Mouse (Mus musculus) lung, postnatal 4 days (tissue): ENCODE data around the gene Krt80.
A peak's percentile ranks its signal among the peaks of the same experiment; 100 is the strongest.
"Not testable (repeated sequence)": the region's sequence is repeated elsewhere in the genome, so short reads cannot be mapped to it uniquely, and the experiment has no call there.

Experiments
- DNase-seq, 2 experiments: peaks; one replicate each; pipeline ENCODE4 v3.0.0; 2021

The Krt80 gene

DNA sequence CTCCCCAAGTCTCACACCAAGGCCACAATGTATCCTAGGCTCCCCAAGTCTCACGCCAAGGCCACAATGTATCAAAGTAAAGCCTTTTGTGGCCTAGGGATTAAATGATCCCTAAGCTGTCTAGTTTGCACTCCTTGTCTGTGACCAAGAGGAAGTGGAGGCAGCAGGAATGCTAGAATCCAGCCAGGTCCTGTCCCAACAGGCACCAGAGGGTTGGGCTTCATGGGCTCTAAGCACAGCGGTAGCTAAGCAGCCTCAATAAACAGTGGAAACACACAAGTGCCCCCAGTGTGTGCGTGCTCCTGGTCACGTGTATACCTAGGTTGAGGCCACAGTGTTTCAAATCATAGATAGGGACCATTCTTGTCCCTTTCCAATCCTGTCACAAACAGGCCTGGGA is 31.6 kb downstream of the Krt80 start:
- peak in 1 of 2 experiments; percentile 60 for DNase-seq

DNA sequence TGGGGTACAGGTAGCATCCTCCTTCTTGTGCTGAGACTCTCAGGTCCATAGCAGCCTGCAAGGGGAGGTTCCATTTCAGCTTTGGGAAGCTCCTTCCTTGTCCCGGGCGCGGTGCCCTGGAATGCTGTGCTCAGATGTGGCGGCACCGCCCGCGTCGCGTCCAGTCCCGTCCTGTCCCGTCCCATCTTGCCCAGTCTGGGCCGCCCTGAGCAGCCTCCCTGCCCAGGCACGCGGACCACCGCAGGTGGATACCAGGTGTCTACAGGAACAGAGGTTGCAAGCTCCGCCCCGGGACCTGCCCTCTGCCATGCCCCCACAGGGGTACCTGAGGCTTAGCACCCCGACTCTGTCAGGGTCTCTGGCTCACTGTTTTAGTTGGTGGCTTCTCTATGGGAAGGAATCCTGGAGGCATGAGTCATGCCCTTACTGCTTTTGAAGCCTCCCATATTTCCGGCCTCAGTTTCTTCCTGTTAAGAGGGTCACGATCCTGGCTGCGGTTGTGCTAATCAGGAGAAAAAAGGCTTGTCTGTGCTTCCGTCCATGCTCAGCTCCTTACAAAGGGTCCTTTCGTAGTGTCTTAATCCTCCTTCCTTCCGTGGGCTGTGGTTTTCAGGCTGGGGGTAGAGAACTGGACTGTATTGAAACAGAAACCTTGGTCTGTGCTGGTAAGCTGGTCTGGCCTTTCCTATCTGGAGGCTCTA is 33.3 kb downstream of the Krt80 start:
- peak in 1 of 2 experiments; percentile 57 for DNase-seq

DNA sequence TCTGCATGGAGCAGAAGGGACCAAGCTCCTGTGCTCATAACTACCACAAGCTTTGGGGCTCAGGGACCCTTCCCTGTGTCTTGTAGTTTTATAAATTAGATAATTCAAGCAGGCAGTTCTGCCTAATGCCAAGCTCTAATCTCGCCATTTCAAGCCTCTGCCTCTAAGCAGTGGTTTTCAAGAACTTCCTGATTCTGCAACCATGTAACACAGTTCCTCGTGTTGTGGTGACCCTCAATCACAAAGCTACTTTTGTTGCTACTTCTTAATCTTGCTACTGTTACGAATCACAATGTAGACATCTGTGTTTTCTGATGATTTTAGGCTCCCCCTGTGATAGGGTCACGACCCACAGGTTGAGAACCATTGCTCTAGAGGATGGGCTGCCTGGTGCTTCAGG is 36.3 kb downstream of the Krt80 start:
- DNase-seq, result no peak

DNA sequence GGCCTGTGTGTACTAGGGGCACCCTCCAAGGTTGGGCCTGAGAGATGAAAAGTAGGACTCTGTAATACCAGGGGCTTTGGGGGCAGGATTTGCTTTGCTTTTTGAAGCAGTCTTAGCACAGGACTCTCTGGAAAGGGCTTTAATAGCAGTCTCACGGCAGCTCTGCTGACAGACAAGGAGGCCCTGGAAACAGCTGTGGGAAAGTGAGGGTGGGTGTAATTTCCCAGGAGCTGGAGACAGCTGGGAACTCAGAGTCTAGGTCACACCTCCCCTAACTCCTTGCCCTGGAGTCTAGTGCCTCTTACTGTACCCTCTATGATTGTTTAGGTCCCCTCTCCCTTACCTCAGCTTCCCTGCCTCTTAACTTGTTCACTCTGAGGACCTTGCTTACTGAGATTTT is 36.8 kb downstream of the Krt80 start:
- DNase-seq, result no peak

DNA sequence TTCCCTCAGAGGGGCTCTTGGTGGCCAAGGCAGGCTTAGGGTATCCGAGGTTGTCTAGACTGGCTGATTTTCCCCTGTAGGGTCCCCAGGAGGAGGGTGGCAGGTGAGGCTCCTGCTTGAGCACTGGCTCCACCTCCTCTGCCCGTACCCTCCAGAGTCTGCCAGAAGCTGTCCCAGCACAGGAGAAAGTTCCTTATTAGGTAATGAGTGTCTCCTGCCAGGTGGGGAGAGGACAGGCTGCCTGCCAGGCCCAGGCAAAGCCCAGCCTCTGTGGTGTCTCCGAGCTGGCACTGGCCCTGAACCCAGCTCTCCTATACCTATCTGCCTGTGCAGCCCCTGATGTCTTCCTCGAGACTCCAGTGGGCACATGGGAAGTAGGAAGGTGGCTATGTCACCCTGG is 37.6 kb downstream of the Krt80 start:
- DNase-seq, result peak in 1 of 2 experiments; percentile 55

DNA sequence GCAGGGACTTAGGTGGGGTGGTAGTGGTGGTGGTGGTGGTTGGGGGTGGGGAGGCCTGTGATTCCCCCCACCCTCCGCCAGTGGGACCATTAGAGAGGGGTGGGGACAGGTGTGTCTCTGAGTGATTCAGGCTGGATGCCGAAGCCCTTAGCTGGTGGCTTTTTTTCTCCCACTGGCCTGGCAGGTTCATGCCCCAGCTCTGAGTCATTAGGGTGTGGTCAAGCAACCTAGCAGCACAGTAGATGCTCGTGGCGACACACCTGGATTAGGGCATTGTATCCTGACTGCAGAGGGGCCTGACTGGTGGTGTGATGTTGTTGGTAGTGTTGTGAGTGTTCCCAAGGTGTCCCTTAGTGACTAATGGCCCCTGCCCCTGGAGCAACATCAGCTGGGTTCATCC is 38.9 kb downstream of the Krt80 start:
- peak; percentile 51 to 71 for DNase-seq

DNA sequence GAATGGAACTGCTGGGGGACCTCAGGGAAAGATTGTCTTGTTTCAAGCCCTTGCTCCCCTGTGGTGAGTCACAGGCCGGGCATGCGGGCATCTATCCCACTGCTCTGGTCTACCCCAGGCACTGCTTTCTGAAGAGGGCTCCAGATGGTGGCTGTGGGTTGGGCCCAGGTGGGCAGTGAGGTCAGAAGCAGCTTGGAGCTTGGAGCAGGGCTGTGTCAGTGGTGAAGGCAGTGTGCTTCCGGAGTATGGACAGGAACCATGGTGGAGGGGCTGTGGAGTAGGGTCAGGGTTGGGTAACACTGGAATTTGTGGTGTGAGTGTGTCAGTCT is 40.4 kb downstream of the Krt80 start:
- DNase-seq, result no peak

DNA sequence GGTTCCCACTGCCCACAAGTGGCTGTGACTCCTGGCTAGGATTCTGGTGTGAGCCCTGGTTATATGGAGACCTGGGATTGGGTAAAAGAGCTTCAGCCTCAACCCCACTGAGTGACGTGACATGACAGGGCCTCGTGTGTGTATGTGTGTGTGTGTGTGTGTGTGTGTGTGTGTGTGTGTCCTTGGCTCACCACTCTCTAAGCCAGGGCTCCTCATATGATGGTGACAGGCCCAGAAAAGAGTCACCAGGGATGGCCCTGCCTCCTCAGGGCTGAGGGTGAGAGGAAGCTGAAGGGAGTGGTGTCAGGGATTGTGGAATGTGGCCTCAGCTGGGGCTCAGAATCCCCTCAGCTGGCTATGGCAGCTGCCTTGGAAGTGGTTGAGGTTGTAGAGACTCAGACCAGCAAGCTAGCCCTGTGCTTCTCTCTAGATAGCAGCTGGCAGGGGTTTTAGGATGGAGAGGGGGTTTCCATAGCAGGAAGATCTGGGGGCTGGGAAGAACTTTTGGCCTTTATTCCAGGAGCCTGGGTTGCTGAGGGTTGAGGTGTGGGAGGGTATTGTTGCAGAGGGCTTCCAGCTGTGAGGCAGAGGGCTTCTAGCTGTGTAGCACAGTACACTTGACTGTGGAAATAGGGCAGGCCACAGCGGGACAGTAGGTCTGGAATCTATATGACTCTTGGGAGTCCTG is 40.9 kb downstream of the Krt80 start:
- DNase-seq, result no peak

DNA sequence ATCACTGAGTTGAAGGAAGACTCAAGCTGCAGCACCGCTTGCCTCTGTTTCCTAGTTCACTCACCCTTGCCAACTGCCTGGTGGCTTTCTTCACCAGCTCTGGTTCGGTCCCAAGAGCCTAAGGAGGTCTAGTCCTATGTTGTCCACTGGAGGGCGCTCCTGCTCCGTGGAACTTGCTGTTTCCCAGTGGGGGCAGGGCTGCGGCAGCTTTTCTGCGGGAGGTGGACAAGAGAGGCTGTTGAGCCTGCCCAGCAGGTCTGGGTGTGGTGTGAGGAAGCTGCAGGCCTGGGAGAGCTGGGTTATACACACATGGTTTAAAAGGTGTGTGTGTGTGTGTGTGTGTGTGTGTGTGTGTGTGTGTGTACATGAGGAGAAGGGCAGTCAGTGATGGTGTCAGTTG is 42.7 kb downstream of the Krt80 start:
- peak; percentile 91 to 94 for DNase-seq

DNA sequence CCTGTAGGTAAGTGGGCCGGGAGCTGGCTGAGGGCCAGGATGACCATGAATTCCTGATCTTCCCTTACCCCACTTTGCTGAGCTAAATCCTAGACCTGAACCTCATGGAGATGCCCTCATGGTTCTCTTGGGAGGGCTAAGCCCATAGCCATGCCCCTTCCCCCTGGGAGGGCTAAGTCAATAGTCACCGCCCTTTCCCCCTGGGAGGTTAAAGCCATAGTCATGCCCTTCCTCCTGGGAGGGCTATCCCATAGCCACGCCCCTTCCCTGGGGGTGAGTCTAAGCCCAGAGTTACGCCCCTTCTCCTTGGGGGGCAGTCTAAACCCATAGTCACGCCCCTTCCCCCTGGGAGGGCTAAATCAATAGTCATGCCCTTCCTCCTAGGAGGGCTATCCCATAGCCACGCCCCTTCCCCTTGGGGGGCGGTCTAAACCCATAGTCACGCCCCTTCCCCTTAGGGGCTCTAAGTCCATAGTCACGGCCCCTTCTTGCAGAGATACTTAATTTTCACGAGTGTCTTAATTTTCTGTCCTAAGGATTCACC is 43.9 kb downstream of the Krt80 start:
- DNase-seq, result no peak

DNA sequence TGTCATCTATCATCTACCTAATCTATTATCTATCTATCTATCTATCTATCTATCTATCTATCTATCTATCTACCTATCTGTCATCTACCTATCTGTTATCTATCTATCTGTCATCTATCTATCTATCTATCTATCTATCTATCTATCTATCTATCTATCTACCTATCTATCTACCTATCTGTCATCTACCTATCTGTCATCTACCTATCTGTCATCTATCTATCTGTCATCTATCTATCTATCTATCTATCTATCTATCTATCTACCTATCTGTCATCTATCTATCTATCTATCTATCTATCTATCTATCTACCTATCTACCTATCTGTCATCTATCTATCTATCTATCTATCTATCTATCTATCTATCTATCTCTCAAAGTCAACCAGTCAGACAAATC is 45.6 kb downstream of the Krt80 start:
- DNase-seq, result not testable (repeated sequence)

DNA sequence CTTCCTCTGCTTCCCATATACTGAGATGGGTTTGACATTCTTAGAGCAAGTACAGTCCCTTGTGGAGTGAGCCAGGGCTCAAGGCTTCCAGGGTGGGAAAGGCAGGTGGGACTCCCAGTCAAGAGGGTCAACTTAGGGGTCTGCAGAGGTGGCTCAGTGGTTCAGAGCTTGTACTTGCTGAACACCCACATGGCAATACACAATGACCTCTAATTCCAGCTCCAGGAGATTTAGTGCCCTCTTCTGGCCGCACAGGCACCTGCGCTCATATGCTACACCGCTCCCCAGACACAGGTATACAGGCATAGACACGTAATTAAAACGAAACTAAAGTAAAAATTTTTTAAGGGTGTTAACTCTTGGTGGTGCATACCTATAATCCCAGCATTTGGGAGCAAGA is 46.5 kb downstream of the Krt80 start:
- no peak for DNase-seq

DNA sequence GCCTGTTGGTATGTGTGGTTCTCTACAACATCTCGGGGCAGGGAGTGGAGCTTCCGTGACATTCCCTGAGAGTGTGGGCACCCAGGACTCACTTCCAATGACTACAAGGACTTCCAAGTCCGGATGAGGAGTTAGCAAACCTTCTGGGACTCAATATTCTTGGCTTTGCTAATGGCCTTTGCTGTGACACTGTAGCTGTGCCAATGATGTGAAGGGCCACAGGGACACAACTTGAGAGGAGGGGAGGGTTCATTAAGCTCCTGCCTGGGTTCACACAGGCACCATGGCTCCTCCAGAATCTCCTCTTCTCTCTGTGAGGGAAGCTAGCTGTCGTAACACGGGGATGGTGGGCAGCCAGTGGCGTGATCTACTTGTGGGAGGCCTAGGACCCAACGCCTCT is 47.3 kb downstream of the Krt80 start:
- no peak for DNase-seq

DNA sequence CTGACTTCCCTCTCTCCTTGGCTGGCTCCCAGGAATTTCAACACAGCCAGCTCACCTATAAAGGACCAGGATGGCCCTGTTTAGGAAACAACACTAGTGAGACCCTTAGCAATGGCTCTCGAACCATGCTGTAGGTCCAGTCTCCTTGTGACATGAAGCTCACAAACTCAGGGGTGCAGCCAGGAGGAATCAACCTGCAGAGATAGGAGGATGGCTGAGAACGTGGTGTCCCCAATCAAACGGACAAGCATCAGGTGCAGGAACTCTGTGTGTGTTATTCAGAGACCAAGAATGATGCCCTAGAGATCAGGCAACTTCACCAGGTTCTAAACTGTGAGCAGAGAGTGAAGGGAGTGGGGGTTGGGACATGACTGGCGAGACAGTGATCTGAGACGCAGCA is 47.9 kb downstream of the Krt80 start:
- no peak for DNase-seq

DNA sequence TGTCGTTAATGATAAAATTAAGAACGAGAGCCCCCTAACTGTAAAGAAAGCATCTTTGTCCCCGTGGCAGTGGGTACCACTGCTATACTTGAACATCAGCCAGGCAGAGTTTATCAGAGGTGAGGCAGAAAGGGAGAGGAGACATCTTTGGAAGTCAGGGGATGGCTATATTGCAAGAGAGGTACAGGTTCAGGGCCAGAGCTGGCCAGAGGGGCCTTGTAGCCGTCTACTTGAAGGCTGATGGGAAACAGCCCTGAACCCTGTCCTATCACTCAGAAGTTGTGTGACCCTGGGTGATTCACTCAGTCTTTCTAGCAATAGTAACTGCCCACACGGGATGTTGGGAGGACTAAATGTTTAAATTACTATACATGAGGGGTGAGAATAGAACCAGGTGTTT is 48.8 kb downstream of the Krt80 start:
- DNase-seq, result no peak

DNA sequence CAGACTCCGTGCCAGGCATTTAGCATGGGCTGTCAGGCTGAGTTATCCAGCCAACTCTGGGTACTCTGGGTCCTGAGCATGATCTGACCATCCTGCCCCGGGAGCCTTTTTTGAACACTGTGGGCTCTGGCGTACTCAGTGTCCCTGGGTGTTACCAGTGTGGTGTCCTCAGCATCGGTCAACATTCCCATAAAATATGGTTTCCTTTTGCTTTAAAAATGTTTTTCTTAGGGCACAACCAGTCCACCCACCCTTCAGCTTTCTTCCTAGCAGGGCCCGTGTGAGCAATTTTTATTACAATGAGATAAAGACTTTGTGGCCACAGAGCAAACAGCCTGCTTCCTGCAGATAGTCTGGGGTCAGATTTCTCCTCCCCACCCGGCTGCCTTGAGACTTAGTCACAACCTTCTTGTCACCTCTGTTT is 49.3 kb downstream of the Krt80 start:
- DNase-seq, result peak in 1 of 2 experiments; percentile 48

DNA sequence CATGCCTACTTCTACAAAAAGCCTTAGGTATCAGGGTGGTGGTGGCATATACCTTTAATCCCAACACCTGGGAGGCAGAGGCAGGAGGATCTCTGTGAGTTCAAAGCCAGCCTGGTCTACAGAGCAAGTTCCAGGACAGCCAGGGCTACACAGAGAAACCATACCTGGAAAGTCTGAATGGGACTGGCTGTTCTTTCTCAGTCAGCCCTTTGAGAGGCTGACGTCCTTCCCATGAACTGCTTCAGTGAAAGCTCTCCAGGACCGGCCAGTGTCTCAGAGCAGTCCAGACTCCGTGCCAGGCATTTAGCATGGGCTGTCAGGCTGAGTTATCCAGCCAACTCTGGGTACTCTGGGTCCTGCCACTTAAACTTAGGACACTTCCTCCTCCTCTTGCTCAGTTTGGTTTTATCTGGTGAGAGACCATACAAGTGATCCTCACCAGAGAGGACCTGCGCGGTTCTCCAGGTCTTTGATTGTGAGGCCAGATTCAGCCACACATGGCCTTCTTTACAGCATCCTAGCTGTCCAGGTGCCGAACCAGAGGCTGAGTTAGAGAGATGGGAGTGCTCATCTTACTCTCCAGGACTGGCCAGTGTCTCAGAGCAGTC is 49.8 kb downstream of the Krt80 start:
- DNase-seq, result no peak

DNA sequence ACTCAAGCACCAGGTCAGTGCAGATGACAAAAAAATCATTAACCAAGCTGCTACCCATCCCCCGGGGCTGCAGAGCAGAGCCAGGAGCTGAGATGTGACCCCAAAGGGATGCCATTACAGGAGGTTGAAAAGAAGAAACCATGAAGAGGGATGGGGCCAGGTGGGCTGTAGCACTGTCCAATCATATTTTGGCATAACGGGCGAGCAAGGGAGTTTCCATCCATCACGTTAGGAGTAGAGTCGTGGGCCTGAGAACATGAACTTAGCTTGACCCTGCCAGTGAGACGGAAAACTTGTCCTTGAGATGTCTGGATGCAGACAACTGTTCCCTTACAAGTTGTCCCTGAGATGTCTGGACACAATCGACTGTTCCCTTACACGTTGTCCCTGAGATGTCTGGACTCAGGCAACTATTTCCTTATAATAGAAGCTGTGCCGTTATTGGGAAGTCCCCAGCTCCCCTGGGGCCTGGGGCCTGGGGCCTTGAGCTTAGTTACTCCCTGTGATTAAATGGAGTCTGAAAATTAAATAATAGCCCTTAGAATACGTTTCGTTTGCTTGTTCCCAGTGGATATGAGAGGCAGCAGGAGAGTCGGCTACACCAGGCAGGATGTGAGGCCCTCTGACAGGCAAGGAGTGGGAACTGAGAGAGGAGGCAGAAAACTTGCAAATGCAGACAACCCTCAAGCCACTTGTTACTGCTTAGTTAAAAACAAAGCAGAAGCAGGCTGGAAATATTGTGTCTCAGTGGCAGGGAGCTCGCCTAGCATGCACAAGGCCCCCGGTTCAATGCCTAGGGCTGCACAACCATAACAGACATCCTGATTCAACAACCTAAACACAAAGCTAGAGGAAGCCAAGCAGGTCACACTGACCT is 50.8 kb downstream of the Krt80 start:
- DNase-seq, result no peak

DNA sequence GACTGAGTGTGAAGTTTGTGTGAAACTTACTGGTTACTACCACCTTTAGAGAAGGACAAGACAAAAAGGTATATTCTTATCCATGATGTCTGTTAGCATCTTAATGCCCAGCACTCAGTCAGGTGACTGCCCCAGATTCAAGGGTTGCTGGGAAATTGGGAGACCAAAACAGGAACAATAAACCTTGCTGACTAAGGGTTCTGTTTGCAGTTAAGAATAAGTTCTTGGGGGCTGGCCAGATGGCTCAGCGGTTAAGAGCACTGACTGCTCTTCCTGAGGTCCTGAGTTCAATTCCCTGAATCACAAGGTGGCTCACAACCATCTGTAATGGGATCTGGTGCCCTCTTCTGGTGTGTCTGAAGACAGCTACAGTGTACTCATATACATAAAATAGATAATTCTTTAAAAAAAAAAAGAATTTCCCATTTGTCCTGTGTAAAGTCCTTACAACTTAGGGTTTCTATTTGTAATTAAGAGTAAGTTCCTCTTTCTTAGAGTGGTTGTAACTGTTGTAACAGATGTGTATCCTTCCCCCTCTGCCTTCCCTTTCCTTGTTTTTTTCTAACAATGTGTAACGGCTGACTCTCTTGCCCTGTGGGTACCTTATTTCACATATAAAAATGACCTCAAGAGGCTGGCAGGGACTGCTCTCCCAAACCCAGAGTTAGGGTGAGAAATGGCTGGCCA is 52.0 kb downstream of the Krt80 start:
- DNase-seq, result no peak

DNA sequence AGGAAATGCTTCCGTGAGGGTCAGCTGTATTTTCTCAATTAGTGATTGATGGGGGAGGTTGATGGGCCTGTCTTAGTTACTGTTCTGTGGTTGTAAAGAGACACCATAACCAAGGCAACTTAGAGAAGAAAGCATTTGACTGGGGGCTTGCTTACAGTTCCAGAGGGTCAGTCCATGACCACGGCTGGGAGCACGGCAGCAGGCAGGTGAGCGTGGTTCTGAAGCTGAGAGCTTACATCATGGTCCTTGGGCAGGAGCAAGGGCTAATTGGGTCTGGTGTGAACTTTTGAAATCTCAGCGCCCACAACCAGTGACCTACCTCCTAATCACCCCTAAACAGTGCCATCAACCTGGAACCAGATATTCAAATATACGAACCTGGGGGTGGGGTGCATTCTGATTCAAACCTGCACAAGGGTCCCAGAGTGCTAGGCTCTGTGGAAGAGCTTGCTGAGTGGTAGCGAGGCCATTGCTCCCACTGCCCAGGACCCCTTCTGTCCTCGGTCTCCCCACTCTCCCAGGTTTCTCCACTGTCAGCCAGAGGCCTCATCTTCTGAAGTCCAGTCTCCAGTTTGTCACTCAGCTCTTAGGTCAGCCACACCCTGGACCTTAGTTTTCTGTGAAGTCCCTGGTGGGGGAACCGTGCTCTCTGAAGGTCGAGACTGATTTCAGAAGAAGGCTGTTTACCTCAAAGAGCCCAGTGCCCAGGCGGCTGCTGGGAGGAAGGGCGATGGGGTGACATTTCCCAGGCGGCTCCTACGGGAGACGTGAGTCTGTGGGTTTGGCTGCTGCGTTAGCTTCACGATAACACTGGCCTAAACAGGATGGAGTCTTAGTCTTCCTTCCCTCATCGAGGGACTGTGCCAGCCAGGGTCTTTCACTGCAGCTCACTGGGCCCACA is 52.8 kb downstream of the Krt80 start:
- peak; percentile 51 to 72 for DNase-seq

DNA sequence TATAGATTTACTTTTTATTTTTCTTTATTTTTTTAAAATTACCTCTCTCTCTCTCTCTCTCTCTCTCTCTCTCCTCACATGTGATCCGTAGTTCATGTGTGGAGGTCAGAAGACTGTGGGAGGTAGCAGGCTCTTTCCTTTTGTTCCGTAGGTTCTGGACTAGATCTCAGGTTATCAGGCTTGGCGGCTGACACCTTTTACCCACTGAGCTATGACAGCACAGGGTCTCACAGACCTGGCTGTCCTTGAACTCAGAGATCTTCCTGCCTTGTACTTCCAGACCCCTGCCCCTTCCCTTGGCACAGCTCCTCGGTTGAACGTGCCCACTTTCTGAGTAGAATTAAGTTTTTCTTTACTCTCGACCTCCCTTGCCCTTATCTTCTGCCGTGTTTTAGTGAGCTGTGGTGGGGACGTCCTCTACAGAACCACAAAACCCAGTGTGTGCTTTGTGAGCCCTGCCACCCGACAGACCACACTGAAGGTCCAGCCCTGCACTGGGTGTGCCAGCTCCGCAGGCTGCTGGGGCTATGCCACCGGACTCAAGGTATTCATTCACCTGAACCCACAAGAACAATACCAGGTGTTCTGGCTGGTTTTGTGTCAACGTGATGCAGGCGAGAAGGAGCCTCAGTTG is 53.6 kb downstream of the Krt80 start:
- DNase-seq, result no peak
